Mouse (Mus musculus) bone marrow macrophage, adult 2 months (primary cell): Measurements from ENCODE around the gene Zfp39.

Source experiments
- CTCF ChIP-seq: IDR thresholded peaks from 2 replicates; pipeline ENCODE4 v1.5.1; 2012; ENCODE audit warnings: low read depth, mild to moderate bottlenecking, low read length, moderate library complexity
- POLR2A ChIP-seq: IDR thresholded peaks from 2 replicates; pipeline ENCODE4 v1.6.1; 2012; ENCODE audit warnings: mild to moderate bottlenecking, low read depth, low read length, borderline replicate concordance

DNA sequence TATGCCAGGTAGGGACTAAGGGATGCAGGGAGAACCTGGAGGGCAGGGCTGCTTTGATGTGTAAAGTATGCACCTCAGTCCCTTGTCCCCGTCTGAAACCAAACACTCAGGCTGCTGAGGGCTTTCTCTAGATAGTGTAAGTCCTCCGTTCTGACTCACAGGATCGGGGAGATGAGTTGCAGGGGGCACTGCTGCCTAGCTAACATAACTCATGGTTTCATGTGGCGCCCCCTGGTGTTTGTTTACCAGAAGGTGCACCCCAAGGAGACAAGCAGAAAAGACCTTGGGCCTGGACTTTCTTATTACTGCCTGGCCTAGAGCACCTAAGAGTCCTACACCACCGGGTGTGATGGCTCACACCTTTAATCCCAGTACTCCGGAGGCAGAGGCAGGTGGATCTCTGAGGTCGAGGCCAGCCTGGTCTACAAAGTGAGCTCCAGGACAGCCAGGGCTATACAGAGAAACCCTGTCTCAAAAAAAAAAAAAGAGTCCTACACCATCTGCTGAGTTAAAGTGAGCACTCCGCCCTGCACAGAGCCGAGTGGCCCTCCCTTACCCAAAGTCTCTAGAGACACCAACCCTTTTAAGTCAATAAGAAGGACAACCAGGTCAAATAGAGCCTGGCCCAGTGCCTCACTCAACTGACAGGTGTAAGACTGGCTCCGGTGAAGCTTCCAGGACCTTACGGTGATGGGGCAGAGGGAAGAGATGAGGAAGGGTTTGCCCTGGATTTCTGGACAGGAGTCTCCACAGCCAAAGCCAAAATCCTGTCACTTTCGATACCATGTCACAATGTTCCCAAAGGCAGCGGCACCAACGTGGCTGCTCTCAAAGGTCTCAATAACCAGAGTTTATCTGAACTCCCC is 13.1 kb upstream of the Zfp39 start:
- TF ChIP-seq CTCF (peak; percentile 68), POLR2A (no peak)
